Mouse (Mus musculus) lung, adult 18-20 months (tissue): ENCODE results near the gene Rasgef1b.

Source experiments
- DNase-seq, 2 experiments: peaks; one replicate each; pipeline ENCODE4 v3.0.0; 2022; ENCODE audit warnings: mixed read lengths in 2 of 2

Rasgef1b gene

DNA sequence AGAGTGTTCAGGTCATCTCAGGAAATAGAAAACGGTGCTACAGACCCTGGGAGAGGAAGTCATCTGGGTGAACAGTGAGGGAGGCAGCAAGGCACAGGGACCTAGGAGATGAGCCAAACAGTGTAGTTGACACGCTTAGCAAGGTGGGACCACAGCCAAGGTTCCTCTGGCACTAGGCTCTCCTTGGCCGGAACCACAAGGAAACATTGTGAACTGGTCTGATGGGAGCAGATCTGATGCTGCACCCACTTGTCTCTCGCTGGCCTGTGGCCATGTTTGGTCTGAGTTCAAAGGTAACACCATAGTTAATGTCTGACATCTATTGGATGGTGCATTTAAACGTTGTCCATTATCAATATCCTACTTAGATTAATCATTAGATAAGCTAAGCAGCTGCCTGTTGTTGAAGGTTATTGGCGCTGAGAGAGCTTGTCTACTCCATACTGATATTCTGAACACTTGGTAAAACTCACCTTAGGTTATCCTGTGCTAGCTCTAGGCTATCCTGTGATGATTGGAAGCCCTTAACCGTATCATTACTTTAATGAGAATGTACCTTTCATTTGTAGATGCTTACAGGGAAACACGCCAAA lies 380.5 kb downstream of the Rasgef1b start:
- DNase-seq = peak; percentile 34 to 43

DNA sequence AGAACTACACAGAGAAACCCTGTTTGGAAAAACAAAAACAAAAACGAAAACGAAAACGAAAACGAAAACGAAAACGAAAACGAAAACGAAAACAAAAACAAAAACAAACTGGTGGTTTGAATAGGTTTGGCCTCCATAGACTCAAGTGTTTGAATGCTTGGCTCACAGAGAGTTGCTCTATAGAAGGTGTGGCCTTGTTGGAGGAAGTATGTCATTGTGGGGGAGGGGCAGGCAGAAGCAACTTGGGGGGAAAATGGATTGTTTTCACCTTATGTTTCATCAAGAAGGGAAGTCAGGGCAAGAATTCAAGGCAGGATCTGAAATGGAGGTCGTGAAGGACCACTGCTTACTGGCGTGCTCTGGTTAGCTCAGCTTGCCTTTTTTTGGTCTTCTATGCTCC lies 386.3 kb downstream of the Rasgef1b start:
- DNase-seq = no peak

DNA sequence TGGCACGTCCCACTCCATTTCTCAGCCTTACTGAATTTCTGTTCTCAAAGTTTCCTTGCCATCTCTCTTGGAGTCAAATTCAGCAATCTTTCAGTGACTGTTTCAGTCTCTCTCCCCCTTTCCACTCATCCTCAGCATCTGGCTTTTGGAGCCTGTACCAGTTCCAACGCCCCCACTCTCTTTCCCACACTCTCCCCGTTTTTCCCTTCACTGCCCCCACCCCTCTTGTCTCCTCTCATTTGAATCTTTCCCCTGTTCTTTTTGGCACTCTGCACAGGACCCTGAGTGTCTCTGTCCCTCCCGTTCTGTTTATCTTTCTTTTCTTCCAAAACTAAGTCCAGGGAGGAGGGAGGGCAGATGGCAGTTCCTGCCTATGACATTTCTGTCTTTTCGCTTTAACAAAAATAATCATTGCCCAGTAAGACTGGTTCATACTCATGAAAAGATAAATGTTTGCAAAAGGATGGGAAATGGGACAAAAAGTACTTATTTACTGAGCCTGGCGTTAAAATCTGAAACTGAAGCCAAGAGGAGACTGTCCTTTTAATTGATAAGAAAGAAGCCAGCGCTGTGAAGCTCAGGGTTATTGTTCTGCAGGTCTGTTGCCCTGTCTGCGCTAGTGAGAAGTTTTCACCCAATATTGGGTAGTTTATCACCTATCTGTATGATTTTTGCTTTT lies 388.4 kb downstream of the Rasgef1b start:
- DNase-seq = peak in 1 of 2 experiments; percentile 6

DNA sequence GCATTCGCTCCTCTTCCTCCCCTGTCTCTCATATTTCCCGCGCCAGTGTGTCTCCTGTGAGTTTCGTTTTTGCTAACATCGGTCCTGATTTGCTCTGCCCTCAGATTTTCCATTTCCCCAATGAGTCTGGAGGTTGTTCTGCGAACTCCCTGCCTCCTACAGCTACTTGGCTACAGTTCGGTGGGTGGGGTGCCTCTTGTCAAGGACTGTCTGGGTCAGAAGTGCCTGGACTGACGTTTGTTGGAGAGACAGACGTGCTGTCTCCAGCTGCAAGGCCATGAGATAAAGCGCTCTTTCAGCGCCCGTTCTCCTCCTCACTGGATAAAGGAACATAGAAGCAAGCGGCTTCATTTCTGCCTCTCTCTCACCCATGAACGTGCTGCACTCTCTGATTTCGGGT lies 389.1 kb downstream of the Rasgef1b start:
- DNase-seq = peak; percentile 82 to 87

DNA sequence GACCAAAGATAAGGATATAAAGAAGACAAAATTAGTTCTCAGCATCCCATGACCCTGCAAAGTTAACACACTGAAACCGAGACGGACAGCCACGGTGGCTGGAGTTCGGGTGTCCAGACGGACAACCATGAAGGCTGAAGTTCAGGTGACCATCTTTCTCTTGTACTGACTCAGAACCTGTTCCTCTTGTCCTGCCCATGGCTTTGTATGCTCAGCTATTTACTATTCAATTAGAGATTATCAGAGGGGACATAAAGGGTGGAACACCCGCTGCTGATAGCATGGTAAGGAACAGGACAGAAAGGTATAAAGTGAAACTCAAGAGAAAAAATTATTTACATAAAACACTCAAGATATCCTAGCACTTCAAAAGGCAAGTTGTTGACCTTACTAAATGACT lies 390.0 kb downstream of the Rasgef1b start:
- DNase-seq = no peak

DNA sequence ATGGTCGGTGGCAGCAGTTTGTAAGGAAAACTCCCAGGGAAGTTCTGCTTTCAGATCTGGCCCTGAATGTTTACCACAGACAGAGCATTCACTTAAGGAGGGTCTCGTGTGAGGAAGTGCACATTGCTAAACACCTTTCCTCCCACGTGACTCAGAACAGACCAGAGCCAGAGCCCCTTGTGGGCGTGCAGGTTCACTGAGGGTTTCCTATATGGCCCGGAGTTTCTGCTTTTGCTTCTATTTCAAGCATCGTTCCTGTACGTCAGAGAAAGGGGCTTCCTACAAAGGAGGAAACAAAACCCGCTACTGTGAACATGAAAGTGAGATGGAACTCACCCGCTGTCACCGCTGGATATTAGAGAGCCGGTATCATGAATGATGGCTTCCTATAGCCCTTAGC lies 392.4 kb downstream of the Rasgef1b start:
- DNase-seq = peak; percentile 54 to 60

DNA sequence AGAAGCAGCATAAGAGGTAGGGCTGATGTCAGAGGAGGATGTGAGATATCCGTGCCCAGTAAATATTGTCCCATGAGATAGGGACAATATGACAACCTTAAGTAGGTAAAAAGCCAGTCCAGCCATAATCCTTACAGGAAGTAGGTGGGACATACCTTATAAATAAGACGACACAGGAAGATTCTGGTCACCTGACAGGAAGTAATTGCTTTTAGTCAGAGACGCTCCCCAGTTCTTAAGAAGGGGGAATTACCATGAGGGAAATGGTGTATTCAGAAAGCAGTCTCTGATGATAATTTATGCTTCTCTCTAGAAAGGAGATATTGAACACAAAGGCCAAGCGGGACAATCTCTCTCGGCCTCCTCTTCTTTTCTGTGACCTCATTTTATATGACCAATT lies 394.8 kb downstream of the Rasgef1b start:
- no peak for DNase-seq

DNA sequence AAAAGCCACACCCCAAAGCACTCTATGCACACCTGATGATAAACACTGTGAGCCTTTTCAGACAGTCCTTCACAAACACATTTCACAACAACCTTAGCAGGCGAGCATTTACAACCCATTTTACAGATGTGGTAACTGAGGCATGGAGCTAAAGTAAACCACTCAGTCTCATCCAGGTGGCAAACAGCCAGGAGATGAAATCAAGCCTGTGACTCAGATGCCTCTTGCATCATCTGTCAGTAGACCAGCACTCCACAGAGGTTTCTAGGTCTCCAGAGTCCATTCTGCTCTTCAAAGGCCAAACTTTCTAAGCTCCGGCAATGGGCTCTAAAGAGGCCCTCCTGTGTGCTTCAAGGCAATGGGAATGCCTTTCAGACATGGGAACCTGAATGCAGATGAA lies 396.8 kb downstream of the Rasgef1b start:
- DNase-seq = peak; percentile 34 to 45

DNA sequence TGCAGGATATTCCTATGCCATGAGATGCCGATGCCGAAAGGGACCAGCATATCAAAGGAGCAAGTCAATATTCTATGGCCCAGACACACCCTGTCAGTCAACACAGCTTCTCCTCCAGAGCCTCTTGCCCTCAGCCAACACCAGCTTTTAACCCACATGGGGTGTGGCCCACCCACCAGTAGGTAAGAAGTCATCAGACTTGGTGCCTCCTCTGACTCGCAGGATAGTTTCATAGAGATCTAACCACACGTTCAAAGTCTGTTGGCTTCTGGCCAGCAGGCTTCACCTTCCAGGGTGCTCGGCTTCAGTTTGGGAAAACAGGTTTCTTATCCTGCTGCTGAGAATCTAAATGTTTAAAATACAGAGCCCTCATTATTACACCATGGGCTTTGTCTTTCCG lies 399.8 kb downstream of the Rasgef1b start:
- peak; percentile 29 to 34 for DNase-seq

DNA sequence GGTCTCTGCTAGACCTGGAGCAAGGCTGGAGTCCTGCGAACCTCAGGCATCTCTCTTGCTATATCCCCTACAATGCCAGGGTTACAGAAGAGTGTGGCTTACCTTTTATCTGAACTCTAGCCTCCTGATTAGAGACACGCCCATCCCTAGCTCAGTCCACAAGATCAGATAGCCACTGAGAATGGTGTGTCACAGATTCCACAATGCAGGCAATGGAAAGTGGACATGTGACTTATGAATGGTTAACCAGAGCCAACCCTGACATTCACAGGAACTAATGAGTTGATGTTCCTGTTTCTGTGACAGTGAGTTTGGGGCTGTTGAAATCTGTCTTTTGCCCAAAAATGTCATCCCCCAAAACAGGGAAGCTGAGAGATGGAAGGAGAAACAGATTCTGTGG lies 401.8 kb downstream of the Rasgef1b start:
- peak; percentile 36 to 39 for DNase-seq

DNA sequence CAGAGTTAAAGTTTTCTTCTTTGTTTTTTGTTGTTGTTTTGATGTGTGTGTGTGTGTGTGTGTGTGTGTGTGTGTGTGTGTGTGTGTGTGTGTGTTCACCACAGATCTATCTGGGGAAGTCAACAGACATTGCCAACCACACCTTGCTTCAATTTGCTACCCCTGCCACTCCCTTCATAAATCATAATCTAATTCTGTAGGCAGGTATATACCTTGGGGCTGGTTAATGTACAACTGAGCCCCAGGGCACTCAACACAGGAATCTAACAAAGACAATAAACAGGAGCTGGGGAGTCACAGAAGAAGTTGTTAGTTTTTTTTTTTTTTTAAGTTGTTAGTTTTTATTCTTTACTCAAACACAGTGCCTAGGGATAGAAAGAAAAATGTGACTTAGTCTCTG lies 403.6 kb downstream of the Rasgef1b start:
- no peak for DNase-seq

DNA sequence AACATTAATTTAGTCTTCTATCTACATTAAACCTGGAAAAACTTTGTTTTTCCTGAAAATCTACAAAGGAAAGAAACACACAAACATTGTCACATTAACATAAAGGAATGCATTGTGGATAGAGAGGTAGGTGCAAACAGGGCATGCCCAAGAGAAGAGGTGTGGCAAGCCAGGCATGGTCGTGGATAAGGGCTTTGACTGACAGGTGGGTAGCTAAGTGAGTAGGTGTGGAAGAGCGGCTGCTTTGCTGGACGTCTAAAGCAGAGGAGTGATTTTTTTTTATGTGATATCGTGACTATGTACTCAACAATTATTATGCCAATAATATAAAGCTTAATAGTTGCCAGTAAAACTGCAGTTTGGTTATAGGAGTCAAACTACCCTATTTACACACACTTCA lies 408.1 kb downstream of the Rasgef1b start:
- no peak for DNase-seq

DNA sequence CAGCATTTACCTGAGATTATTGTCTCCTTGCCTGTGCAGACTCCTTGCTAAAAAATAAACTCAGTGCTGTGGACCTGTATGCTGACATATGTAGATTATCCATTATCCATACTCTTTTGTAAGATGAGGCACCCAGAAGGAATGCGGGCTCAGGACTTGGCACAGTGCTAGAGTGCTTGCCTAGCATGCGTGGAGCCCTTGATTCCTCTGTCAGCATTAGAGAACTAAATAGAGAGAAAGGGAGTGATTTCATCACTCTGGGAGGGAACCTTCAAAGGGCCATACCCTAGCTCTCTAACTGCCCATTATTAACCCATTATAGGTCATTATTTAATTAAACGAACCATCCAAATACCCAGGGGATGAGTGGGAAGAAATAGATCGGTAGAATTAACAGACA lies 430.9 kb downstream of the Rasgef1b start:
- peak in 1 of 2 experiments; percentile 24 for DNase-seq

DNA sequence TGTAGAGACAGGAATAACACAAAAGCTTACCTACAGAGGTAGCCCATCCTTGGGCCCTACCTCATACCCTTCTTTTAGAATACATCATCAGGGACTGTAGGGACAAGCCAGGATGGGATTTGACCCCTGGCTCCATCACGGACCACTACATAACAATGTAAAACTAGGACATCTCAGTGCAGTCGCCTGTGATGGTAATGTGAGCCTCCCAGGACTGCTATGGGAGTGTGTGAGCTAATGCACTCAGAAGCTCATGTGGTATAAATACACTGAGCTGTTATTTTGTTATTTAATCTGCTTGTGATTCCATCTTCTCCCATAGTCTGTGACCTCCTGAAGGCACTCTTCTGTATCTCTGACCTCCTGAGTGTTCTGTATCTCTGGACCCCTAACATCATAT lies 432.5 kb downstream of the Rasgef1b start:
- no peak for DNase-seq

DNA sequence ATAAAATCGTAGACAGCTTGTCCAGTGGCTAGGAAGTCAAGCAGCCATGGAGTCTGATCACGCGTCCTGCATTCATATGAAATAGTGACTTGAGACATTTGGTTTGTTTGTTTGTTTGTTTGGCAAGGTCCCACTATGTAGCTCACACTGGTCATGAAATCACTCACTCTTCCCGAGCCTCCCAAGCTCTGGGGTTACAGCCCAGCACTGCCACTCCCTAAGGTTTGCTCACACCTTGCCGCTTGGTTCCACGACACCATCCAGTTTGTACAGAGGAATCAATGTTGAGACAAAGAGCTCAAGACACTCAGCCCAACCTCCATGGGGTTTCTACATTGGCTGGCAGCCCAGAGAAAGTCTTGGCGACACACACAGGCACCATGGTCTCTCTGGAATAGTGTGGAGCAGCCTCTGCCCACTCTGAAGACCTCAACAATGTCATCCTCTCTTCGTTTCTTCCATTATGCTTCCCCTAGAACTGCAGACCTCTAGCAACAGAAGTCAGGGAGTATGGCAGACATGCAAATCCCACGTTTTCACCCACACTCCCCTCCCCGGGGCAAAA lies 436.5 kb downstream of the Rasgef1b start:
- no peak for DNase-seq

DNA sequence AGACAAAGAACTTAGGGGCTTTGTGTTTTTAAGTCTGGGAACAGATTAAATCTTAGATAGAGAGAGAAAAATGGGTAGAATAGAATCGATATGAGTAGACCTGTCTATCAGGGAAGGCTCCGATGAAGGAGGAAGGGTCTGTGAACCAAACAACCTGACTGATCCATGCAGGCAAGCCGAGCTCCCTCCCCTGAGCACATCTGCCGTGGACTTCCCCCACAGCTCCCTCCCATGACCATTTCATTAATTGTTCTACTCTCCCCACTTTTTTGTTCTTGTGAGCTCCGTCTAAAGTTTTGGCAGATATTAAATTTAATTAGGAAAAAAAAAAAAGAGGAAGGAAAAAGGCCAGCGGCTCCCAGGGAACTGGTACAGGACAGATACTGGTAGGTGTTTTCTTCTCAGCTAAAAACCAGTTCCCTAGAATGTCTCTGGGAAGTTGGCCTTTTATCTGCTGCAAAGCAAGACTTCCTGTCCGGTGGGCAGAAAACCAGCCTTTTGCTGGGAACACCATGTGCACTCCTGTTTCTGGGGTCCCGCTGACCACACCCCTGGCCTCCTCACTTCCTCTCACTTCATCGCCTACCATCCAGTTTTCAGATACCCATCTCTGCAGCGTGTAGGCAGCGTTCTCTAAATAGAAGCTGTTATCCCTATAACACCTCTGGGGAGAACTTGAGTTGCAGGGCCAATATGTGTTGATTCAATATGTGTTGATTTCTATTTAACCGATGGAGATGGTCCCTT lies 437.6 kb downstream of the Rasgef1b start:
- DNase-seq = no peak

DNA sequence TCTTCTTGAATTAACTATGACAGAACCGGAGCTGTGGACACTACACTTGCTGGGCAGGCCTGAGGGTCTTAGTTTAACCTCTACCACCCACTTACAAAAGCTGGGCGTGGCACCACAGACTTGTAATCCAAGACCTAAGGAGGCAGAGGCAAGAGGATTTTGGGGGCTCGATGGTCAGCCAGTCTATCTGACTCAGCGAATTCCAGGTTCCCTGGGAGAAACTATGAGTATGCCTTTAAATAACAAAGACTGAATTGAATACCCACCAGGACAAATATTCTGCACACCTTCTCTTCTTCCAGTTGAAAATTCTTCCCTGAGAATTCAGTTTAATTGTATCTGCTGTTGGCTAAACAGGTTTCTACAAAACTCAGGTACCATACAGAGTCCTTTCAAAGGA lies 440.6 kb downstream of the Rasgef1b start:
- DNase-seq = no peak

DNA sequence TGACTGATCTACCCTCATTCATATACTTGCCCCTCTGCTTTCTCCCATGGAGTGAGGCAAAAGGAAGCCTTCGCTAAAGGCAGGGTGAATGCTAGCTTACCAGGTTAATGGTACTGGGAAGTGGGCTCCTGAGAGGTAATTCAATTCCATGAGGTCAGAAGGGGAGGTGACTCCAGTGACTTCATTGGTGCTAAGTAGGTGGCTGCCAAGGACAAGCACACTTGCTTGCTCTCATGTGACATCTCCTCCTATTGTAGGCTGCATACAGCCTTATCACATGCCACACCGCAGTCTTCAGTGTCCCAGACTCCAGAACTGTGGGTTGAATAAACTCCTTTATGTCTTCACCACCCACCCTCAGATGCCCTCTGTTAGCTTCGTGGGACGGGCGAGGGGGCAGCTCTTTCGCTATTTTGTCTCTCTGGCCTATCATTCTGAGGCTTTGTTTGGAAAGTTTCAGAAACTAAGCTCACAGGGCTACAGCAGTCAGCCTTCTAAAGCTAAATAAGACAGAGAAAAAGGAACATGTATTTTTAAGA lies 441.1 kb downstream of the Rasgef1b start:
- peak; percentile 14 to 46 for DNase-seq

DNA sequence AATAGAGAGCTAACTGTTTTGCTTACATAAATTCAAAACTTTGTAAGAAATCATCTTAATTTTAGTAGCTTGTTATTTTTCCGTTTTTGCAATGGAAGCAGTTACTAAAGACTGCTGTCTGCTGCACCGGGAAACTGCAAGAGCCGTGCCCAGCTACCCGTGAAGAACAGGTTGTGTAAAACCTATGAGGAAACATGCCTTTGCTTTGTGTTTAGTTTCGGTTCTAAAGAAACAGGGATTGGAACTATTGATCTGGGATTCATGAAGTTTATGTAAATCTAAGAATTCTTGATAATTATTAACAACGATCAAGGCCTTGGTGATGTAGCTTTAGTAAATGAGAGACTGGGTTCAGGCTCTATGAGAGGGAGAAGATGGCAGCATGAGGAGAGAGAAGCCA lies 442.3 kb downstream of the Rasgef1b start:
- no peak for DNase-seq

DNA sequence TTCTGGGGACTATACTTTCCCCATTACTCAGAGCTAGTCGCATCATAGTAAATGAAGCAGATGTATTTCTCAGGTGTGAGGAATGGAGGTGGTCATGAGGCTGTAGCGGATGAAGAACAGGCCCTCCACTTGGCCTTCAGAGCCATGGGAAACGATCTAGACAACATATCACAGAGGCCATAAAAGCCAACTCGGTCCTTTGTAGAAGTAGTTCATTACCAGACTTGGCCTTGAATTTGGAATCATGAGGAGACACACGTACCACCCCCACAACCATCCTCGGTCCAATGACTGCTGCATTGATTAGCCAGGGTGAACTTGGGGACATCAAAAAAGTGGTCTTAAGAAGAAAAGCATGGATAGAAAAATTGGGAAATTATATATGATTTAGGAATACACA lies 442.8 kb downstream of the Rasgef1b start:
- no peak for DNase-seq

DNA sequence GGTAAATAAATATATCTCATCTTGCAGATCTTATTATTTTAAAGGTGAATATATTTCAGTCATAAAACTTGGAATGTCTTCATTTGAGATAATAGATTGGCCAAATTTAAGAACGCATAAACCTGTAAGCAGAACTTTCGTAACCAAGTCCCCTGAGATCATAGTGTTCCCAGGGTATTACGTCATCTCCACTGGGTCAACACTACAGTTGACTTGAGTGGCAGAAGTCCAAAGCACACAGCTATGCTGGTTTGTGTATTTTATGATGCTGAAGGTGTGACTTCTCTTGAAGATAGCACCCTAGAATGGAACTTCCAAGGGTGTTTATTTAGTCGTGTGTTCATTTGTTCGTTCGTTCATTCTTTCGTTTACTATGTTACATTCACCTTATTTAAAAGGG lies 444.5 kb downstream of the Rasgef1b start:
- DNase-seq = peak; percentile 73 to 88

DNA sequence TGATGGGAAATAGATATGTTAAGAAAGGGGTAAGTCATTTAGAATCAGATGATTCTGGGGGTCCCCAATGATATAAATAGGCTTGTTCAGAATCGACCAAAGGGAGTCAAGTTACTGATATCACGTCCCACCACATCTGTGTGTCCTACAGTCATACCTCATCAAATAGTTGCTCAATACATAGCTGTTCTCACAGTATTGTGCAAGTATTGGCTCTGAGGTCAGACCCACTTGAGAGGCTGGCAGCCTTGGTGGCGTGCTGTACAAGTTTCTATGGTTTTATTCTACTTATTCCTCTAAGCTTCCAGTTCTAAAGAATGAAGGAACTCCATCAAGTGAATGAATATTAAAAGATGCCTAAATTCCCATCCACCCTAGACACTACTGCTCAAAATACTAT lies 445.2 kb downstream of the Rasgef1b start:
- peak; percentile 78 to 83 for DNase-seq

DNA sequence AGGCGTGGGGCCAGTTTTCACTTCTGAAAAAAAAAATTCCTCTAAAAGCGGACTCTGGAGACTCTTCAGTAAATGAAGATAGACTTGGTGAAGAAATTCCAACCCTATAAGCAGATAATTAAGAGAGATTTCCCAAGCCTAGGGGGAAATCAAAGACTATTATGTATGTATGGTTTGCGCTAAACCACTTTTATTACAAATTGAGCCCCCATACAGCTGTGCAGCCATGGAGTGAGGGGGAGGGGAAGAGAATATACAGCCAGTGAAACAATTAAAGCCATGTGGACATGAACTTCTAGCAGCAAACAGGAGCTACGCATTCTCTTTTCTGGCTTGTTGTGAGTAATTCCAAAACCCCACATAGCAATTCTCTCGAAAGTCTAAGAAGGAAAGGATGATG lies 448.3 kb downstream of the Rasgef1b start:
- DNase-seq = no peak
